Mouse (Mus musculus): ENCODE results near the gene Cckbr.
A peak's percentile ranks its signal among the peaks of the same experiment; 100 is the strongest.

Cckbr gene

DNA sequence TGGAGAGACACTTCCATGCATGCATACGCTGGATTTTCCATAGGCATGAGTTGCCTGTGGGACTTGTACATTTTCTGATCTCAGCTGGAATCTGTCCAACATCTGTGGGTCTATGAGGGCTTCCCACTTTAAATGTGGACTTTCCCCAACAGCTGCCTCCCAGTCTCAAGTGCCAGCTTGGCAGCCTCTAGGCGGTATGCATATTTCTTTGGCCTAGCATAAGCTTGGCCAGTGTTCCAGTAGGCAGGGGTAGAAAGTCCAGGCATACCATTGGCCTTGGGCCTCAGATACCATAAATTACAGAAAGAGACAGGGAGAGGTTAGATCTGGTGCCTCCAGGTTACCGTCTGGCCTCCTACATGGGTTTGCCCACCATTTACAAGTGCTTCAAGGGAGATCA is 72.3 kb downstream of the Cckbr start:
- DNase-seq (ENCODE audit: low spot score in 2 of 2) = no peak

- DNase-seq (ENCODE audit: low spot score in 2 of 2) = no peak
These were observed 73.4 kb downstream of the Cckbr start for GRCm38 (mm10) chr7:105498854-105499492.

DNA sequence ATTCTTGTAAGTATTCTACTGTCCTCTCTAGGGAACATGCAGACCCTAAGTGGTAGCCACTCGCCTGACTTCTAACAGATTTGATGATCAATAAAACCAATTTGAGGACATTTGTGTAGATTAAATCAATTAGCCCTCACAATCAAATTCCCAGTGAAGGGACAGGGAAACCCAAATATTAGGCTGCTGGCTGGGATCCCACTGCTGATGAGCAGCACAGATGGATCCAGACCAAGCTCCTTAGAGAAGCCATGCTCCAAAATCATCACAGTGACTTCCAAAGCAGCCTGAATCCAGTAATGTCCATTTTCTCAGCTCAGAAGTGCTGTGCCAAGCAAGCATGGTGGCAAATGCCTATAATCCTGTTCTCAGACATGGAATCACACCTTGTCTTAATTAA is 74.1 kb downstream of the Cckbr start:
- DNase-seq (ENCODE audit: low spot score in 2 of 2) = no peak

DNA sequence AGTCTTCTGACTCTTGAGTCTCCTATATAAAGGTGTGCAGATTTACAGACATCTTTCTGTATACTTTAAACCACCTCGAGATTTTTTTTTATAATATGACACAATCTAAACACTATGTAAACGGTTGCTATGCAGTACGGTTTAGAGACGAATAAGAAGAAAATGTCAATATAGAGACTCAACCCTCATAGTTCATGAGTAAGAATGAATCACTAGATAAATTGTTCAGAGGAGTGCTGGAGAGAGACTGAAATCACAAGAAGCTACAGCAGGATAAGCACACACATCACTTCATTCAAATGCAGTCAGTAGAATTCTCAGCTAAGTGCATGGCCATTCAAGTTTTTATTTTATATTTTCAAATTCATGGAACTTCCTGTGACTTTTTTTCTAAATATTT is 76.5 kb downstream of the Cckbr start:
- no peak for DNase-seq (ENCODE audit: low spot score in 2 of 2)

- DNase-seq (ENCODE audit: low spot score in 2 of 2) = no peak
These were observed 81.7 kb downstream of the Cckbr start for GRCm38 (mm10) chr7:105507257-105507656.

GRCm38 (mm10) chr7:105510143-105510542 is 84.6 kb downstream of the Cckbr start:
- no peak for DNase-seq (ENCODE audit: low spot score in 2 of 2)

DNA sequence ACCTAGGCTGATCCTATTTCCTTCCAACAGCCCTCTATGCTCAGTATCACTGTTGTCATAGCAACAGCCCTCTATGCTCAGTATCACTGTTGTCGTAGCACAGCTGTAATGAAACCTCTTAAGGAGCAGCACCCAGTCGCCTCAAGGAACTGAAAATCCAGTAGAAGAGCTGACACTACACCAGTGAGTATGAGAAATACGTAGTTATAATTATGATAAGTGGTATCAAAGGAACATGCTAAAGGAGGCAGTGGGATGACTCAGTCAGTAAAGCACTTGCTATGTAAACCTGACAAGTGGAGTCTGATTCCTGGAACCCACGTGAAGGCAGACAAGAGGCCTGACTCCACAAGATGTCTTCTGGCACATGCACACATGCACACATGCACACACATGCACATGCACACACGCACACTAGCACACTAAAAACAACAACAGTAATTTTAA is 88.3 kb downstream of the Cckbr start:
- DNase-seq (ENCODE audit: low spot score in 2 of 2) = no peak

DNA sequence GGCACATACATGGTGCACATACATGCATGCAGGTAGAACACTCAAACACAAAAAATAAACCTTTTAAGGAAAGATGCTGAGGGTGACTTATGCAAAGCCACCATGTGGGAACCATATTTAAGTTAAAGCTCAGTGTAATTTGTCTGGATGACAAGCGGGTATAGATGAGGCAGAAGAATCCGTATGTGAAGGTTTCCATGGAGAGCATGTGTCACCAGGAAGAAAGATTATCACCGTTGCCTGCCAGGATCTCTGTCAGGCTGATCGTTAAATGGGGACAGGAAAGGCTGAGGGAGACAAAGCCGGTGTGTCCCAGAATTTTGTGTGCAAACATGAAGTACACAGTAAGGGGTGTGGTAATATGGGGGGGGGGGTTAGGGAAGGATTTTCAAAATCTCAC is 89.0 kb downstream of the Cckbr start:
- DNase-seq (ENCODE audit: low spot score in 2 of 2) = no peak

DNA sequence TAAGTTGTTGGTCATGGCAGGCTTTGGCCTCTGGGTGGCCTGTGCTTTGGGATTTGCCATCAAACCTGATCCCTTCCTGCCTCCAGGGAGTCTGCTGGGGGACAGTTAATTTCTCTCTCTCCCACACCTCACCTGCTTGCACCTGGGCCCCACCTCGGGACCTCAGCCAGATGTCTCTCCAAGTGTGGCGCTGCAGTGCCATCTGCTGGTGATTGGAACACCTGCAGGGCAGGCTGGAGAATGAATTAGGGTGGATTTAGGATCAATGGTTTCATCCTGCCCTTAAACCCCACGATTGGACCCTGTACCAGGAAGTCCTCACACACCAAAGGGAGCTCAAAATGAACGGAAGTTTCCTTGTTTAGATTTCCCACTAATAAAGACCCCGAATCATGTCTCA is 89.6 kb downstream of the Cckbr start:
- DNase-seq (ENCODE audit: low spot score in 2 of 2) = peak; percentile 23 to 50

GRCm38 (mm10) chr7:105516669-105517360 is 91.3 kb downstream of the Cckbr start:
- no peak for DNase-seq (ENCODE audit: low spot score in 2 of 2)

- no peak for DNase-seq (ENCODE audit: low spot score in 2 of 2)
These were observed 93.8 kb downstream of the Cckbr start for GRCm38 (mm10) chr7:105519336-105519735.

DNA sequence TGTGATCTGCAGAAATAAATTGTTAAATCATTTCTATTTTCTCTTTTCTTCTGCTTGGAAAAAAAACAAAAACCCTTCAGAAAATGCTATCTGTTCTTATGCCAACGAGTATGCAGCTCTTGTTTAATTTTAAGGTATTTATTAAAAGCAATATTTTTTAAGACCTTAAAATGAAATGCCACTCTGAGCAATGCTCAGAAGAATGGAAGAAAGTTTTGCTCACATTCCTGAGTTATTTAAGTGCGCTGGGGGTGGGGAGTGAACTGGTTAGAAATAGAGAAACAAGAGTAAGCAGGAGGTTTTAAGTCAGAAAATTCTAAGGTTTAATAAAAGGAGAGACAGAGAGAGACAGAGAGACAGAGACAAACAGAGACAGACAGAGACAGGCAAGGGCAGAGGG is 94.2 kb downstream of the Cckbr start:
- DNase-seq (ENCODE audit: low spot score in 2 of 2) = no peak

GRCm38 (mm10) chr7:105520201-105520600 is 94.7 kb downstream of the Cckbr start:
- no peak for DNase-seq (ENCODE audit: low spot score in 2 of 2)

All from natural killer cell, adult 2 months (primary cell).